Mouse (Mus musculus): ENCODE measurements around the gene Kansl1. TPM values are rescaled to one million over a fixed set of nuclear protein-coding genes. Genes with fewer than 3 reads are reported as not detected.

The Kansl1 gene
- total RNA-seq, 2 experiments from 2014 or later: 64.8 to 71.7 TPM

- DNase-seq (ENCODE audit: low spot score in 2 of 2): no peak
- intact Hi-C loops (cut with DNase I): loop anchor here (5.0 kb wide), 1 partner anchor 143 kb away; no protein-coding TSS in a partner anchor
Observed at GRCm38 (mm10) chr11:104318940-104319781, 149.5 kb downstream of the Kansl1 start.

GRCm38 (mm10) chr11:104317631-104318030 lies 151.0 kb downstream of the Kansl1 start:
- no peak for DNase-seq (ENCODE audit: low spot score in 2 of 2)
- intact Hi-C loops (cut with DNase I): loop anchor here (5.0 kb wide), 1 partner anchor 145 kb away; no protein-coding TSS in a partner anchor

GRCm38 (mm10) chr11:104316685-104317400 lies 151.8 kb downstream of the Kansl1 start:
- DNase-seq (ENCODE audit: low spot score in 2 of 2): no peak
- intact Hi-C loops (cut with DNase I): loop anchor here (5.0 kb wide), 1 partner anchor 145 kb away; no protein-coding TSS in a partner anchor

- intact Hi-C loops (cut with DNase I): loop anchor here (5.0 kb wide), 1 partner anchor 147 kb away; no protein-coding TSS in a partner anchor
- DNase-seq (ENCODE audit: low spot score in 2 of 2): peak; percentile 71 to 81
Observed at GRCm38 (mm10) chr11:104315703-104316102, 153.0 kb downstream of the Kansl1 start.

GRCm38 (mm10) chr11:104311643-104312042 lies 157.0 kb downstream of the Kansl1 start:
- no peak for DNase-seq (ENCODE audit: low spot score in 2 of 2)
- intact Hi-C loops (cut with DNase I): no loop called here

- DNase-seq (ENCODE audit: low spot score in 2 of 2): no peak
- intact Hi-C loops (cut with DNase I): no loop called here
Observed at GRCm38 (mm10) chr11:104310226-104310887, 158.3 kb downstream of the Kansl1 start.

GRCm38 (mm10) chr11:104309377-104310225 lies 159.1 kb downstream of the Kansl1 start:
- DNase-seq (ENCODE audit: low spot score in 2 of 2): no peak
- intact Hi-C loops (cut with DNase I): no loop called here

- intact Hi-C loops (cut with DNase I): no loop called here
- DNase-seq (ENCODE audit: low spot score in 2 of 2): no peak
Observed at GRCm38 (mm10) chr11:104307136-104307535, 161.5 kb downstream of the Kansl1 start.

- intact Hi-C loops (cut with DNase I): no loop called here
- DNase-seq (ENCODE audit: low spot score in 2 of 2): no peak
Observed at GRCm38 (mm10) chr11:104306483-104306882, 162.2 kb downstream of the Kansl1 start.

GRCm38 (mm10) chr11:104305711-104306110 lies 162.9 kb downstream of the Kansl1 start:
- DNase-seq (ENCODE audit: low spot score in 2 of 2): no peak
- intact Hi-C loops (cut with DNase I): no loop called here

- intact Hi-C loops (cut with DNase I): no loop called here
- DNase-seq (ENCODE audit: low spot score in 2 of 2): no peak
Observed at GRCm38 (mm10) chr11:104303088-104303960, 165.3 kb downstream of the Kansl1 start.

GRCm38 (mm10) chr11:104302628-104303027 lies 166.0 kb downstream of the Kansl1 start:
- intact Hi-C loops (cut with DNase I): no loop called here
- DNase-seq (ENCODE audit: low spot score in 2 of 2): peak in 1 of 2 experiments; percentile 54

- intact Hi-C loops (cut with DNase I): no loop called here
Observed at GRCm38 (mm10) chr11:104297671-104298070, 171.0 kb downstream of the Kansl1 start.

GRCm38 (mm10) chr11:104295656-104296055 lies 173.0 kb downstream of the Kansl1 start:
- intact Hi-C loops (cut with DNase I): no loop called here

More at GRCm38 (mm10) chr11:104297671-104298070, 171.0 kb downstream of the Kansl1 start:
- no peak for DNase-seq (ENCODE audit: low spot score in 2 of 2)

GRCm38 (mm10) chr11:104295145-104295544 lies 173.5 kb downstream of the Kansl1 start:
- intact Hi-C loops (cut with DNase I): no loop called here
- no peak for DNase-seq (ENCODE audit: low spot score in 2 of 2)

More at GRCm38 (mm10) chr11:104295656-104296055, 173.0 kb downstream of the Kansl1 start:
- no peak for DNase-seq (ENCODE audit: low spot score in 2 of 2)

GRCm38 (mm10) chr11:104293241-104293640 lies 175.4 kb downstream of the Kansl1 start:
- intact Hi-C loops (cut with DNase I): no loop called here
- no peak for DNase-seq (ENCODE audit: low spot score in 2 of 2)

- intact Hi-C loops (cut with DNase I): no loop called here
- no peak for DNase-seq (ENCODE audit: low spot score in 2 of 2)
Observed at GRCm38 (mm10) chr11:104292443-104293220, 176.0 kb downstream of the Kansl1 start.

Measured in left cerebral cortex, postnatal 14 days (tissue).